Mouse (Mus musculus) induced T-regulatory cell, adult 2 months (primary cell): Measurements from ENCODE around the gene Rxra.

Experiments
- DNase-seq: peaks from one replicate; pipeline ENCODE4 v3.0.0-alpha.2; 2012; ENCODE audit warnings: low read depth

The Rxra gene

GRCm38 (mm10) chr2:27670746-27671145 is 5.5 kb upstream of the Rxra start:
- DNase-seq: no peak

- DNase-seq: no peak
Measured at GRCm38 (mm10) chr2:27671633-27672091, 4.6 kb upstream of the Rxra start.

GRCm38 (mm10) chr2:27676478-27677325 is 462 bp downstream of the Rxra start:
- peak; percentile 69 for DNase-seq

- DNase-seq: peak; percentile 47
Measured at GRCm38 (mm10) chr2:27677411-27678310, 1.4 kb downstream of the Rxra start.

GRCm38 (mm10) chr2:27678331-27678730 is 2.1 kb downstream of the Rxra start:
- DNase-seq: no peak

GRCm38 (mm10) chr2:27678836-27679480 is 2.7 kb downstream of the Rxra start:
- no peak for DNase-seq

- no peak for DNase-seq
Measured at GRCm38 (mm10) chr2:27679621-27680025, 3.4 kb downstream of the Rxra start.

- DNase-seq: no peak
Measured at GRCm38 (mm10) chr2:27680058-27680457, 3.8 kb downstream of the Rxra start.

- no peak for DNase-seq
Measured at GRCm38 (mm10) chr2:27680595-27680994, 4.4 kb downstream of the Rxra start.

GRCm38 (mm10) chr2:27681426-27681825 is 5.2 kb downstream of the Rxra start:
- no peak for DNase-seq

GRCm38 (mm10) chr2:27682096-27682495 is 5.9 kb downstream of the Rxra start:
- no peak for DNase-seq

GRCm38 (mm10) chr2:27684017-27684657 is 7.9 kb downstream of the Rxra start:
- DNase-seq: no peak

GRCm38 (mm10) chr2:27685917-27686316 is 9.7 kb downstream of the Rxra start:
- DNase-seq: no peak

GRCm38 (mm10) chr2:27686335-27686734 is 10.1 kb downstream of the Rxra start:
- DNase-seq: no peak

GRCm38 (mm10) chr2:27687041-27687440 is 10.8 kb downstream of the Rxra start:
- DNase-seq: no peak

GRCm38 (mm10) chr2:27687973-27688372 is 11.7 kb downstream of the Rxra start:
- DNase-seq: no peak

GRCm38 (mm10) chr2:27690714-27691113 is 14.5 kb downstream of the Rxra start:
- DNase-seq: no peak

GRCm38 (mm10) chr2:27691139-27691720 is 15.0 kb downstream of the Rxra start:
- DNase-seq: no peak

GRCm38 (mm10) chr2:27692608-27693007 is 16.4 kb downstream of the Rxra start:
- peak; percentile 33 for DNase-seq

- peak; percentile 86 for DNase-seq
Measured at GRCm38 (mm10) chr2:27693684-27694083, 17.4 kb downstream of the Rxra start.

- DNase-seq: no peak
Measured at GRCm38 (mm10) chr2:27699574-27699973, 23.3 kb downstream of the Rxra start.
